Mouse (Mus musculus) heart, embryonic 14.5 days (tissue): Measurements from ENCODE around the gene Plxnb2. TPM values are rescaled to one million over a fixed set of nuclear protein-coding genes. Genes with fewer than 3 reads are reported as not detected.
A peak's percentile ranks its signal among the peaks of the same experiment; 100 is the strongest.

Experiments used
- ATAC-seq: fragments of 200-750 bp; cut with Nextera tagmentation; 2 replicates; pipeline ENCODE4 v1.8.0; 2017; ENCODE audit warnings: low read depth, moderate TSS enrichment; ENCODE audit not compliant: insufficient number of reproducible peaks, insufficient read depth, low FRiP score
- H3K27ac ChIP-seq, 2 experiments: fragments of 200-500 bp in 1 of 2; fragments of 300-500 bp in 1 of 2; sonication (generic) in 1 of 2; replicated peaks in 1 of 2; 2 replicates each; pipeline ENCODE4 v1.5.1; 2012 to 2014; ENCODE audit warnings: low read depth in 2 of 2, low read length in 2 of 2, control low read depth in 1 of 2, mild to moderate bottlenecking in 1 of 2, mixed read lengths in 1 of 2; ENCODE audit not compliant: control insufficient read depth in 1 of 2, insufficient read depth in 1 of 2
- H3K27me3 ChIP-seq: fragments of 300-500 bp; sonication (generic); 2 replicates; pipeline ENCODE4 v1.6.1; 2014; ENCODE audit warnings: mild to moderate bottlenecking, low read length, control low read depth; ENCODE audit not compliant: control insufficient read depth, insufficient read depth
- H3K36me3 ChIP-seq: fragments of 300-500 bp; sonication (generic); 2 replicates; pipeline ENCODE4 v1.6.1; 2014; ENCODE audit warnings: mild to moderate bottlenecking, control low read depth, low read length, mixed read lengths; ENCODE audit not compliant: control insufficient read depth, insufficient read depth
- H3K4me1 ChIP-seq, 2 experiments: fragments of 200-500 bp in 1 of 2; fragments of 300-500 bp in 1 of 2; sonication (generic) in 1 of 2; 2 replicates each; pipeline ENCODE4 v1.6.1; 2012 to 2014; ENCODE audit warnings: low read length in 2 of 2, control low read depth in 1 of 2, mixed read lengths in 1 of 2; ENCODE audit not compliant: control insufficient read depth in 2 of 2, insufficient read depth in 2 of 2
- H3K4me2 ChIP-seq: fragments of 300-500 bp; sonication (generic); 2 replicates; pipeline ENCODE4 v1.6.1; 2014; ENCODE audit warnings: mild to moderate bottlenecking, low read length
- H3K4me3 ChIP-seq, 2 experiments: fragments of 200-500 bp in 1 of 2; fragments of 300-500 bp in 1 of 2; sonication (generic) in 1 of 2; 2 replicates each; pipeline ENCODE4 v1.5.1; 2012 to 2014; ENCODE audit warnings: low read length in 2 of 2, mild to moderate bottlenecking in 2 of 2, control low read depth in 1 of 2, low read depth in 1 of 2, moderate library complexity in 1 of 2; ENCODE audit not compliant: control insufficient read depth in 1 of 2, insufficient read depth in 1 of 2
- H3K9ac ChIP-seq: fragments of 300-500 bp; sonication (generic); 2 replicates; pipeline ENCODE4 v1.6.1; 2014; ENCODE audit warnings: mild to moderate bottlenecking, low read length
- H3K9me3 ChIP-seq: fragments of 300-500 bp; sonication (generic); 2 replicates; pipeline ENCODE4 v1.6.1; 2016; ENCODE audit warnings: low read length, control low read depth; ENCODE audit not compliant: control insufficient read depth
- WGBS: fragments of 180-500 bp; shearing (Covaris S2); extraction: QIAGEN DNeasy Blood & Tissue Kit; methylation state at CpG from one replicate; pipeline ENCODE4 v1.1.7; 2014; 5-methylcytosine and 5-hydroxymethylcytosine counted together
- polyA plus RNA-seq: library from polyadenylated mRNA; unstranded; fragments of >200 nt; fragmentation: Nextera tagmentation; extraction: Ambion mirVana; gene quantifications from 2 replicates; pipeline ENCODE4 v1.2.1, GENCODE M21; 2014

Gene Plxnb2
- polyA plus RNA-seq, 1 experiment from 2014 or later: 99.3 TPM

DNA sequence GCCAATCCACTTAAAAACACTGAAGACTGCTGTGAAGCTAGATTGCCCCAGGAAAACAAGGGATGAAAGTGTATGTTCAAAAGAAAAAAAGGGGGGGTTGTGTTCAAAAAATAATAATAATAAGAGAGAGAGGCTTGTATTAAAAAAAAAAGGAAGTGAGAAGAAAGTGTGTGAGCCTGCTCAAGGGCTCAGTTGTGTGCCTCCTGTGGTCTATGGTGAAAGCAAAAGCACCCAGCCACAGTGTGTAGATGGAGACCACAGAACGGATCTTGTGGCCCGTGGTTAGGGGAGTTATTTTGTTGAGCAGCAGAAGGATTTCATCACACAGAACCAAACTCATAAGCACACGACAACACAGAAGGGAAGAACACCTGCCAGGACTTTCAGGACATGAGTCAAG is 49.3 kb downstream of the Plxnb2 start:
- H3K9me3 ChIP-seq: no peaks in the 10 kb centered on the region
- no peak overlapping the region for H3K27ac ChIP-seq
- WGBS: 84% methylated on average over 3 of the region's 3 CpGs
- H3K36me3 ChIP-seq: peaks cover 33% of the 10 kb centered on the region
- H3K4me2 ChIP-seq: no peak overlapping the region
- no peaks in the 10 kb centered on the region for H3K27me3 ChIP-seq
- H3K9ac ChIP-seq: no peak overlapping the region
- H3K4me3 ChIP-seq: no peak overlapping the region
- ATAC-seq: no peak
- H3K4me1 ChIP-seq: peaks cover 6 to 12% of the 10 kb centered on the region in 2 experiments; a peak in 3 of 4 replicates

DNA sequence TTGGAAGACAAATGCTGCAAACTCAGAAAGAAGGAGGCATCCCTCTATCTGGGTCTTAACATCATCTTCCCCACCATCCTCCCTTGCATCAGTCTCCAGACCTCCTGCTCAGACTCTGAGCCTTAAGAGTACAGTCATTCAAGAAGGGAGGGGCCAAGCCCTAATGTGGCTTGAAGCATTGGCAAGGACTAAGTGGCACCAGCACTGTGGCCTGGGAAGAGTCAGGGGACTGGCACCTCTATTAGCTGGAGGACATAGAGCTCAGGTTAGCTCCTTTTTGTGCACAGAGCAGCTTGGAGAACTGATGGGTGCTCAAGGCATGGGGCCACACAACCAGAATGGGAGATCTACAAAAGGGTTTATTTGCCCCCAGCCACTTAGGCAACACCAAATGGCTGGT is 50.3 kb downstream of the Plxnb2 start:
- H3K27me3 ChIP-seq: no peaks in the 10 kb centered on the region
- no peak overlapping the region for H3K9ac ChIP-seq
- H3K4me2 ChIP-seq: no peak overlapping the region
- H3K4me3 ChIP-seq: no peak overlapping the region
- ATAC-seq: no peak
- H3K36me3 ChIP-seq: peaks cover 38% of the 10 kb centered on the region
- H3K9me3 ChIP-seq: no peaks in the 10 kb centered on the region
- H3K27ac ChIP-seq: no peak overlapping the region
- H3K4me1 ChIP-seq: peaks cover 6 to 12% of the 10 kb centered on the region in 2 experiments; a peak in 3 of 4 replicates

DNA sequence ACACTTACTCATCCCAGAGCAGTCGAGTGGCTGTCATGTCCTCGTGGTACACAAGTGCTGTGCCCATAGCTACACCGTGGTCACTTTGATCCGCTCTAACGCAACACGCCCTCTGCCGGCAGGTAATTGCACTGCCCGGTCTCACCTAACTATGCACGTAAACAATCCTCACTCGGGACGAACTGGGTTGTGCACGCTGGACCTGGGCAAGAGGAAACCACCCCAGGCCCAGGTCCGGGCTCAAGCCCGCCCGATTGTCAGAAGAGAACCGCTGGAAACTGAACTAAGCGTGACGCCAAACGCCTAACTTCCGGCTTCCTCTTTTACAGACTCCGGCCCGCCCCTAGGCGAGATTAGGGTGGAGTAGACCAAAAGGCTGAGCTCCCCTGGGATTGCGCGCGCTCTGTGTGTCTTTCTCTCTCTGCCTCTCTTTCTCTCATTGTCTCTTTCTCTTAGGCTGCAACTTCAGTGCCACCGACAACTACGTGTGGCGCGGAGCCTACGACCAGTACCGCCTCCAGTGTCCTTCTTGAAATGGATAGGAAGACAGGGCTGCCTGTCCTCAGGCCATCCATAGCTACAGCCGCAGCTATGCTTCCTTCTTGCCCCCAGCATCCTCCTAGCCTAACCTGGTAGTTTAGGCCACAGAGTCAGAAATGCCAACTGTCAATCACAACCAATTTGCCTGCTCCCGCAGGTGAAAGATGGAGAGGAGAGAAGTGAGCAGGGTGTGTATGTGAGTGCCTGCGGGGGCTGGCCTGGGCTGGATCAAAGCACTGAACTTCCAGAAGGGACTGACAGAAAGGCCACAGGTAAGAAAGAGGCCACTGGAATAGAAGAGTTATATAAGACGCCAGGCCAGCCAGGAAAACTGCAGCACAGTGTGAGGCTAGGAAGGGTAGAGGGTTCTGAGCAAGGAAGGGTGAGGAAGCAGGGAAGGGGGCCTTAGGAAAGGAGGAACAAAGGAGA is 51.9 kb downstream of the Plxnb2 start, which contains the start of gene Hdac10:
Hdac10 (minus strand) TSS at position 319 of the 969 bp plus-strand sequence.
- H3K27me3 ChIP-seq: no peaks in the 10 kb centered on the region
- peak within 1 kb of the TSS; percentile 78 for H3K9ac ChIP-seq
- peak within 1 kb of the TSS; percentile 66 to 85 for H3K4me3 ChIP-seq
- H3K27ac ChIP-seq: peak within 1 kb of the TSS; percentile 82 to 85
- WGBS: 3% methylated on average over 36 of the region's 36 CpGs
- peak; percentile 78 for ATAC-seq
- no peaks in the 10 kb centered on the region for H3K9me3 ChIP-seq
- peaks cover 50% of the 10 kb centered on the region for H3K36me3 ChIP-seq
- peak within 1 kb of the TSS; percentile 73 for H3K4me2 ChIP-seq
- peaks cover 8 to 16% of the 10 kb centered on the region in 2 experiments; a peak in 3 of 4 replicates for H3K4me1 ChIP-seq

- 78% methylated on average over 8 of the region's 8 CpGs for WGBS
- Histone ChIP-seq H3K4me1 (peaks cover 13 to 20% of the 10 kb centered on the region in 2 experiments; a peak in 3 of 4 replicates), H3K27me3 (no peaks in the 10 kb centered on the region), H3K36me3 (peaks cover 42% of the 10 kb centered on the region), H3K27ac (0 out of 4 replicates have a peak overlapping the region, but pooled peaks of 1 of the 2 experiments have one; percentile 82), H3K4me3 (peak overlapping the region in 1 of 2 experiments; percentile 66; a peak in 3 of 4 replicates), H3K9ac (peak overlapping the region; percentile 78), H3K9me3 (no peaks in the 10 kb centered on the region), H3K4me2 (peak overlapping the region; percentile 73)
- no peak for ATAC-seq
Measured at GRCm38 (mm10) chr15:89127364-89127940, 53.1 kb downstream of the Plxnb2 start.

DNA sequence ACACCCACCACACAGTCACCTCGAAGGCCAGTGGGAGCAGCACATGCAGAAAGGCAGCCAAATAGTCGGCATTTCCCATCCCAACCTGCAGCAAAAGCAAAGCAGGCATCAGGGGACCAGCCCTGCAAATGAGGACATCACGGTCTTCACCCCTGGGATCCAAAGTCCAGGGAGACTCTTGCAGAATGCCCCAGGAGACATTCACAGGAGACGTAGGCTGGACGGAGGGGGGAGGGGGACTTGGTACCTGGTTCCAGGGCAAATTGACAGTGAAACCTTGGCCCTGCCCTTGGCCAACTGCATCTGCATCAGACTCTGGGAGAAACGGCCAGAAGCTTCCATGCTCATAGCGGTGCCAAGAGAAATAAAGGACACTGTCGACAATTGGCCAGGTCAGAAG is 54.0 kb downstream of the Plxnb2 start:
- ATAC-seq: no peak
- Histone ChIP-seq H3K27me3 (no peaks in the 10 kb centered on the region), H3K4me3 (no peak overlapping the region), H3K4me1 (peaks cover 20 to 29% of the 10 kb centered on the region in 2 experiments), H3K27ac (no peak overlapping the region), H3K36me3 (peaks cover 34% of the 10 kb centered on the region), H3K4me2 (no peak overlapping the region), H3K9ac (no peak overlapping the region), H3K9me3 (no peaks in the 10 kb centered on the region)
- WGBS: 88% methylated on average over 8 of the region's 8 CpGs

DNA sequence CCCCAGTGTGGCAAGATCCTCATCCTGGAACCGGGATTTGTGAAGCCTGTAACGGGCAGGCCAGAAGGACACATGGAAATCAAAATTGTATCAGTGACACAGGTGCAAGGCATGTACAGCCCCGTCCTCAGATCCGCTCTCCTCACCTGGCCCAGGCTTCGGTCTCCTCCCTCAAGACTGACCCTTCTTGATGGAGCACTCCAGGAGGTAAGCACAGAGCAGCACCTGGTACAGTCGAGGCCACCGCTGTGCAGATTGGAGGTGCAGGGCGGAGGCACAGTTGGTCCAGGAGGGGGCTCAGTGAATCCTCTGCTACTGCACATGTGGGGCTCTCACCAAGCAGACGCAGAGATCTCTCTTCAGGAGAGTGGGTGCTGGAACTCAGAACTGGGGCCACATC is 55.2 kb downstream of the Plxnb2 start:
- no peaks in the 10 kb centered on the region for H3K9me3 ChIP-seq
- ATAC-seq: no peak
- H3K9ac ChIP-seq: no peak overlapping the region
- H3K36me3 ChIP-seq: peaks cover 27% of the 10 kb centered on the region
- H3K4me3 ChIP-seq: no peak overlapping the region
- 87% methylated on average over 9 of the region's 9 CpGs for WGBS
- H3K4me1 ChIP-seq: peaks cover 20 to 39% of the 10 kb centered on the region in 2 experiments
- H3K27me3 ChIP-seq: no peaks in the 10 kb centered on the region
- H3K4me2 ChIP-seq: no peak overlapping the region
- no peak overlapping the region for H3K27ac ChIP-seq

DNA sequence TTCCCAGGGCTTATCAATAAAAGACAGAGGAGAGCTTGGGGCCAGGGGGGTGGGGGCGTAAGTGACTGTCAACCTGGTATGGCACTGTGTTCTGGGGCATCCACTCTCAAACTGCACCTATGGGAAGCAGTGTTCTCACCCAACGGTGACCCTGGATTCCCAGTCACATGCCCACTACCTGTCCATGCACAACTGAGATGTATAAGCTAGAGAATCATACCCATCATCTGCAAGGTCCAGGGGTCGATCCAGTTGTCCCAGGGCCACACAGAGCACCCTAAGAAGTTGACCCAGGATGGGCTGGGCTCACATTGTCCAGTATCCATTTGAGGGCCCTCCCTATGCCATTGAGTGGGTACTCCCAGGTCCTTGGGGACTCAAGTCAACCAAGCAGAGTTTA is 56.3 kb downstream of the Plxnb2 start:
- H3K36me3 ChIP-seq: peaks cover 32% of the 10 kb centered on the region
- H3K9me3 ChIP-seq: no peaks in the 10 kb centered on the region
- no peak for ATAC-seq
- no peak overlapping the region for H3K27ac ChIP-seq
- 94% methylated on average over 3 of the region's 3 CpGs for WGBS
- H3K4me2 ChIP-seq: no peak overlapping the region
- no peak overlapping the region for H3K4me3 ChIP-seq
- no peaks in the 10 kb centered on the region for H3K27me3 ChIP-seq
- H3K4me1 ChIP-seq: peaks cover 20 to 42% of the 10 kb centered on the region in 2 experiments
- H3K9ac ChIP-seq: no peak overlapping the region
